Mouse (Mus musculus) cerebellum, adult 18-20 months (tissue): ENCODE measurements around the gene Cog8.
A peak's percentile ranks its signal among the peaks of the same experiment; 100 is the strongest.
"Not testable (repeated sequence)": the region's sequence is repeated elsewhere in the genome, so short reads cannot be mapped to it uniquely, and the experiment has no call there.

ENCODE experiments used
- DNase-seq, 2 experiments: peaks; one replicate each; pipeline ENCODE4 v3.0.0; 2021

The Cog8 gene

GRCm38 (mm10) chr8:107040632-107041031 is 15.9 kb downstream of the Cog8 start:
- no peak for DNase-seq

GRCm38 (mm10) chr8:107036626-107037025 is 19.9 kb downstream of the Cog8 start:
- no peak for DNase-seq

GRCm38 (mm10) chr8:107035641-107036040 is 20.8 kb downstream of the Cog8 start:
- no peak for DNase-seq

- DNase-seq = not testable (repeated sequence)
Measured at GRCm38 (mm10) chr8:107033609-107034008, 22.9 kb downstream of the Cog8 start.

GRCm38 (mm10) chr8:107031577-107032090 is 24.9 kb downstream of the Cog8 start:
- DNase-seq = no peak

- DNase-seq = peak; percentile 93 to 98
Measured at GRCm38 (mm10) chr8:107030650-107031576, 25.6 kb downstream of the Cog8 start, which contains the start of gene Vps4a. Vps4a (plus strand) TSS chr8:107031222.

GRCm38 (mm10) chr8:107030058-107030457 is 26.4 kb downstream of the Cog8 start:
- no peak for DNase-seq

GRCm38 (mm10) chr8:107029310-107029709 is 27.2 kb downstream of the Cog8 start:
- no peak for DNase-seq

- no peak for DNase-seq
Measured at GRCm38 (mm10) chr8:107023479-107023878, 33.0 kb downstream of the Cog8 start.

- no peak for DNase-seq
Measured at GRCm38 (mm10) chr8:107014915-107015314, 41.6 kb downstream of the Cog8 start.

- no peak for DNase-seq
Measured at GRCm38 (mm10) chr8:107012666-107013065, 43.8 kb downstream of the Cog8 start.

- DNase-seq = no peak
Measured at GRCm38 (mm10) chr8:107007795-107008194, 48.7 kb downstream of the Cog8 start.

- DNase-seq = peak; percentile 84
Measured at GRCm38 (mm10) chr8:107002532-107002931, 54.0 kb downstream of the Cog8 start.

- no peak for DNase-seq
Measured at GRCm38 (mm10) chr8:106999068-106999467, 57.4 kb downstream of the Cog8 start.

GRCm38 (mm10) chr8:106997416-106997815 is 59.1 kb downstream of the Cog8 start:
- DNase-seq = no peak

- not testable (repeated sequence) for DNase-seq
Measured at GRCm38 (mm10) chr8:106996339-106996738, 60.1 kb downstream of the Cog8 start.
